Mouse (Mus musculus) neutrophil, adult 5-6 weeks (primary cell): ENCODE results near the gene Vwa8. TPM values are rescaled to one million over a fixed set of nuclear protein-coding genes. Genes with fewer than 3 reads are reported as not detected.

ENCODE experiments used
- ATAC-seq: fragments of 151-379, 151-347 bp; 2 replicates; pipeline ENCODE4 v1.8.0; 2017; ENCODE audit warnings: mild to moderate bottlenecking, moderate TSS enrichment; ENCODE audit not compliant: insufficient number of reproducible peaks, poor library complexity, low FRiP score, severe bottlenecking; ENCODE audit errors: extremely low read depth
- total RNA-seq: library from RNA; stranded (forward); fragments of 200-1000 nt; gene quantifications from 2 replicates; pipeline ENCODE4 v1.2.3, GENCODE M21; 2017

The Vwa8 gene
- total RNA-seq, 1 experiment from 2014 or later, result 11.2 TPM

DNA sequence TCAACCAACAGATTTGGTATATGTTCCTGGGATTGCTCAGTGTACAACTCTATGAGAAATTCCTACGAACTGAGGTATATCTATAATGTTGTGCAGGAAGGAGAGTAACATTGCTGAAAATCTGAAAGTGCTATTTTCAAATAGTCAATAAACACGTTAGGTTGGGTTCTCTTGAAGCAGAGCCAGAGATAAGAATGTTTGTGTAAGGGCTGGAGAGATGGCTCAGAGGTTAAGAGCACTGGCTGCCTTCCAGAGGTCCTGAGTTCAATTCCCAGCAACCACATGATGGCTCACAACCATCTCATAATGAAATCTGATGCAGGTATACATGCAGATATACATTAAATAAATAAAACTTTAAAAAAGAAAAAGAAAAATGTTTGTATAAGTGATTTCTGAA lies 198.3 kb downstream of the Vwa8 start:
- no peak for ATAC-seq

DNA sequence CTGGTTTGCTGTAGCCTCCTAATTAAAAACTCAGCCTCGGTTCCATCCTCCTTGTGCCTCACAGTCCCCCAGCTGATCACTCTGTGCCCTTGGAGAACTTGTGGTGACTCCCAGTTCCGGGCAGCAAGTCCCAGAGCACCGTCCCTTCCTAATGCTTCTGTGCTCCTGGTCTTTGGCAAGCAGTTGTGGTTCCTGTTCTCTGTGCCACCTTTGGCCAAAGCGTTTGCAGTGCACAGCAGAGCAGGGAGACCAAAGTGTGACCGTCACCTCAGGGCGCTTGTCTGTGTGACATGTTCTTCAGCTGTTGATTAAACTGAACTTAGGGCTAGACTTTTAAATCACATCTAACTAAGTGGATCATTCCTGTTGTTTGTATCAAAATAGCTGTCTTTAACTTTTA lies 199.1 kb downstream of the Vwa8 start:
- ATAC-seq, result no peak

- no peak for ATAC-seq
These were observed 200.7 kb downstream of the Vwa8 start for GRCm38 (mm10) chr14:79049544-79049943.

DNA sequence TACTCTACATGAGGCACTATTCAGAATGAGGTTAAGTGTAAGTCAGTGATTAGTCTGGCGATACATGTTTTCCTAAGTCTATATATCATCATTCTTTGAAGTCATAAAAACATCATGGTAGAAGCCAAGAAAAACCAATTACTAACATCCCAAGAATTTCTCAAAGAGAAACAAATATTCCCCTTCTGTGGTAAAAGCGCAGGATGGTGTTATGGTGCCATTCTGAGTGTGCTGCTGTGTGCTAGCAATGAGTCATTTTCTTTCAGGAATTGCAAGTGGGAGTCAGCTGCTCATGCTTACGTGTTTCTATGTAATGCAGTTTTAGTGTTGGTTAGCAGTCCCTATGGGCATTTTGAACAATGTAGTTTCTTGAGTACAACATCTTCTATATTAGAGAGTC lies 216.8 kb downstream of the Vwa8 start:
- ATAC-seq, result no peak

- ATAC-seq, result no peak
These were observed 220.7 kb downstream of the Vwa8 start for GRCm38 (mm10) chr14:79069515-79069914.

- ATAC-seq, result no peak
These were observed 225.9 kb downstream of the Vwa8 start for GRCm38 (mm10) chr14:79074786-79075185.

DNA sequence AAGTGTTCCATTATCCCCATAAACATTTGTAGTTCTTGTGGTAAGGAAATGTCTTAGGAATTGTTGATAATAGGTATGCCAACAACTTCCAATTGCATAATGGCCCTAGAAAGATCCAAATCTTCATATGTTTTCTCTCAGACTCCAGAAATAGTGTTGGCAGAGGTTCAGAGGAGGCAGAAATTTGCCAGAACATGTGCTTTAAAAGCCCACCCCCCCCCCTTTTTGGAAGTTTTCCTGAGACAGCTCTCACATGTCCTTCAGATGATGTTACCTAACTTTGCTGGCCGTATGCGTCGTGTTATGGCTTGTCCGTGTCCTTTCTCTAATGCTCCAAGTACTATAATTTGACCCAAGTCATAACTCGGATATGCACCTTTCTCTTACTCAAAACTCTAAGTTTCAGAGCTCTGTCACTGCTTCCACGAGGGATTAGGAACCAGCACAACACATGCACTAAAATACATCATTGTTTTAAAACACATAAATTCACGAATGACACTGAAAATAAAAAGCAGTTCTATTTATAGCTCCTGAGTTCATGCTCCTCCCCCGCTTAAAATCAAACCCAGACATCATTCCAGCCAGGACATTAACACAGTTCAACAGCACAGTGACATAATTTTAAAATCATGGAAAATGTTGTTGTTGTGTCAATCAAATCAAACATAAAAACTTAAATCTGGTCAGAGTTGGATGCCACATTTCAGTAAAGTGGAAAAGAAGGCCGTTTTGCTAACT lies 227.9 kb downstream of the Vwa8 start:
- no peak for ATAC-seq

DNA sequence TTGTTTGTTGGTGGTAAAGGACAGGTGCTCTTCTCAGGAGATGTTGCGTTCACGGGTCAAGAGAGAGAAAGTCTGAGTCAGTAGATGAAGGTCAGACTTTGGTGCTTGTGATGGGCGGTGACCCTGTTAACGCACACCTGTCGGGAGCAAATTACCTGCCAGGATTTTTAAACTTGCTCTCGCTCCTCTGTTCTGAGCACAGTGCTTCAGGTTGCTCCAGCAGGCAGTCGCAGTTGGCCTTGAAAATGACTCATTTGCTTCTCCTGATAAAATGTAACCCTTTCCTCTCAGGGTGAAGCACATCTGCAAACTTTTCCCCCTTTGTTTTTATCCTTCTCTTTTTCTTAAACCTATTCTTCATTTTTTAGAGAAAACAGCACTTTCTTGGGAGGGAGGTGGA lies 234.7 kb downstream of the Vwa8 start:
- no peak for ATAC-seq

DNA sequence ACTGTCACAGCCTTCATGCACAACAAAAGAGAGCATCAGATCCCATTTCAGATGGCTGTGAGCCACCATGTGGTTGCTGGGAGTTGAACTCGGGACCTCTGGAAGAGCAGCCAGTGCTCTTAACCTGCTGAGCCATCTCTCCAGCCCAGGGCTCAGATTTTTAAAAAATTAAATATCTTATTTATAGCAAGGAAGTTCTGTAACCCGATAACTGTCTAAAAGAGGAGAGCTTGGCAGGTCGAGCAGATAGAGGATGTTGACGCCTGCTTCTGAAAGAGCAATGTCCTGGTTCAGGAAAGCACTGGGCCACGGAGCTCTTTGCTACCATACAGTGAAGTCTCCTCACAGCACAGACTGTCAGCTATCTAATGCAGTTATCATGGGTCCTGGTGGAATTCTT lies 237.2 kb downstream of the Vwa8 start:
- no peak for ATAC-seq

GRCm38 (mm10) chr14:79089464-79089863 lies 240.6 kb downstream of the Vwa8 start:
- ATAC-seq, result no peak

GRCm38 (mm10) chr14:79097181-79097580 lies 248.3 kb downstream of the Vwa8 start:
- ATAC-seq, result no peak

GRCm38 (mm10) chr14:79106655-79107515 lies 258.0 kb downstream of the Vwa8 start:
- peak; percentile 89 for ATAC-seq

- ATAC-seq, result no peak
These were observed 260.5 kb downstream of the Vwa8 start for GRCm38 (mm10) chr14:79109375-79109774.

GRCm38 (mm10) chr14:79110012-79110411 lies 261.2 kb downstream of the Vwa8 start:
- no peak for ATAC-seq

GRCm38 (mm10) chr14:79112050-79112449 lies 263.2 kb downstream of the Vwa8 start:
- ATAC-seq, result no peak

GRCm38 (mm10) chr14:79114526-79115383 lies 265.9 kb downstream of the Vwa8 start:
- ATAC-seq, result no peak

DNA sequence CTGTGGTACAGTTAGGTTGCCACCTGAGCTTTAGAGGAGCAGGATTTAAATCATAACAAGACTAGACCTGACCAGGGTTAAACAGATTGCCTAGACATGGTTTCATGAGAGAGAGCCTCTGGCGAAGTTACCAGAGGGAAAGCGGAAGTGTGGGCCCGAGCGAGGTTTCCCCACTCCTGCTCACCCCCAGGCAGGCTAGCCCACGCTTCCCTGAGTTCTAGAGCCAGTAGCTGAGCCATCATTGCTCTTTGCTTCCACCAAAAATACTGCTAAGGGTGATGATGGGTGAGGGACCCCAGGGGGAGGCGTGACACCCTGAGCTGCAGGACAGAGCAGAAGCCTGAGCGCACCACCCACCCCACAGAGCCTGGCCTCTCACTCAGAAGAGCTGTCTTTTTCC lies 269.6 kb downstream of the Vwa8 start:
- ATAC-seq, result peak; percentile 45; the same call in 1 of the 2 replicates

- no peak for ATAC-seq
These were observed 270.5 kb downstream of the Vwa8 start for GRCm38 (mm10) chr14:79119354-79119753.

GRCm38 (mm10) chr14:79120681-79121080 lies 271.8 kb downstream of the Vwa8 start:
- no peak for ATAC-seq
